Mouse (Mus musculus): ENCODE data around the gene Gm21518. TPM values are rescaled to one million over a fixed set of nuclear protein-coding genes. Genes with fewer than 3 reads are reported as not detected.

Gm21518 gene
- not detected in 2 replicates for polyA plus RNA-seq (2015; fragmentation: Nextera tagmentation; extraction: Ambion mirVana)

DNA sequence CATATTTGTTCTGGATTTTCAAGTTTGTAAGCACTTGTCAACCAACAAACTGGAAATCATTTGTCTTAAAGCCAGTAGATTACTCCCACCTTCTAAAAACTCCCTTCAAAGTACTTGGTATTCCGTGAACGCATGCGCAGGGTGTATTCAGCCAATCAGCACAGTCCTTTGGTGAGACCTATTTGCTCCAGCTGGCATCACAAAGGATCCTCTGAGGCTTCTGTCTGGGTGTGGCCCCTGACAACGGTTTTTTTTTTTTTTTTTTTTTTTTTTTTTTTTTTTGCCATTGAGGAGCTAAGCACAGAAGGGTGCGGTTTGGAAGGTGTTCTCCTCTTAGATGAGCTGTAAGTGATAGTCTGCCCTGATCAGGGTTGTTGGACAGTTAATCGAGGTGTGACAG, at the start of gene Gm21518:
Gm21518 (plus strand) TSS at position 301 of the 400 bp plus-strand sequence.

